Mouse (Mus musculus) neural tube, embryonic 11.5 days (tissue): ENCODE measurements around the gene Tnpo3. TPM values are rescaled to one million over a fixed set of nuclear protein-coding genes. Genes with fewer than 3 reads are reported as not detected.

Experiments
- ATAC-seq: fragments of 200-750 bp; cut with Nextera tagmentation; 2 replicates; pipeline ENCODE4 v1.8.0; 2017; ENCODE audit warnings: moderate number of reproducible peaks, mild to moderate bottlenecking, moderate TSS enrichment, moderate library complexity; ENCODE audit not compliant: insufficient read depth, low FRiP score, low TSS enrichment
- DNase-seq: peaks from one replicate; pipeline ENCODE4 v3.0.0-alpha.2; 2015; ENCODE audit warnings: low spot score
- H3K27ac ChIP-seq: fragments of 300-500 bp; sonication (generic); 2 replicates; pipeline ENCODE4 v1.5.1; 2014; ENCODE audit warnings: low read depth, mild to moderate bottlenecking, low read length
- H3K27me3 ChIP-seq: fragments of 300-500 bp; sonication (generic); 2 replicates; pipeline ENCODE4 v1.6.1; 2014; ENCODE audit warnings: mild to moderate bottlenecking, low read length, mixed read lengths; ENCODE audit not compliant: control insufficient read depth, insufficient read depth
- H3K36me3 ChIP-seq: fragments of 300-500 bp; sonication (generic); 2 replicates; pipeline ENCODE4 v1.6.1; 2014; ENCODE audit warnings: mild to moderate bottlenecking, low read length, moderate library complexity, mixed read lengths; ENCODE audit not compliant: control insufficient read depth, insufficient read depth
- H3K4me1 ChIP-seq: fragments of 300-500 bp; sonication (generic); 2 replicates; pipeline ENCODE4 v1.6.1; 2014; ENCODE audit warnings: low read length, mixed read lengths; ENCODE audit not compliant: control insufficient read depth, insufficient read depth
- H3K4me2 ChIP-seq: fragments of 300-500 bp; sonication (generic); 2 replicates; pipeline ENCODE4 v1.6.1; 2014; ENCODE audit warnings: low read depth, mild to moderate bottlenecking, moderate library complexity
- H3K4me3 ChIP-seq: fragments of 300-500 bp; sonication (generic); 2 replicates; pipeline ENCODE4 v1.5.1; 2014; ENCODE audit warnings: low read depth, low read length
- H3K9ac ChIP-seq: fragments of 300-500 bp; sonication (generic); 2 replicates; pipeline ENCODE4 v1.6.1; 2014; ENCODE audit warnings: mild to moderate bottlenecking, low read length
- H3K9me3 ChIP-seq: fragments of 300-500 bp; sonication (generic); 2 replicates; pipeline ENCODE4 v1.6.1; 2016; ENCODE audit warnings: low read length; ENCODE audit not compliant: control insufficient read depth
- WGBS: fragments of 180-500 bp; shearing (Covaris S2); extraction: QIAGEN DNeasy Blood & Tissue Kit; methylation state at CpG from one replicate; pipeline ENCODE4 v1.1.7; 2014; 5-methylcytosine and 5-hydroxymethylcytosine counted together
- polyA plus RNA-seq: library from polyadenylated mRNA; unstranded; fragments of >200 nt; fragmentation: Nextera tagmentation; extraction: Ambion mirVana; gene quantifications from 2 replicates; pipeline ENCODE4 v1.2.1, GENCODE M21; 2014

Gene Tnpo3
- polyA plus RNA-seq, 1 experiment from 2014 or later: 118 TPM

- Histone ChIP-seq H3K4me2 (peak within 1 kb of the TSS; percentile 95), H3K36me3 (no peaks in the 10 kb centered on the region), H3K9ac (peak within 1 kb of the TSS; percentile 49), H3K27ac (no peak within 1 kb of the TSS), H3K9me3 (no peaks in the 10 kb centered on the region), H3K27me3 (peaks cover 49% of the 10 kb centered on the region), H3K4me3 (peak within 1 kb of the TSS; percentile 54), H3K4me1 (peaks cover 7% of the 10 kb centered on the region; the same call in 1 of the 2 replicates)
- DNase-seq (no peak), ATAC-seq (no peak)
- WGBS: under 1% methylated on average over 73 of the region's 96 CpGs
Observed at GRCm38 (mm10) chr6:29526281-29527251, 83.1 kb downstream of the Tnpo3 start, which contains the start of gene Irf5. Gene Irf5, plus strand, starts transcription at chr6:29526625.

- H3K4me3 ChIP-seq: no peak overlapping the region
- no peak for DNase-seq
- peaks cover 42% of the 10 kb centered on the region for H3K27me3 ChIP-seq
- no peaks in the 10 kb centered on the region for H3K36me3 ChIP-seq
- no peak for ATAC-seq
- H3K9me3 ChIP-seq: no peaks in the 10 kb centered on the region
- WGBS: 69% methylated on average over 6 of the region's 6 CpGs
- no peak overlapping the region for H3K4me2 ChIP-seq
- H3K27ac ChIP-seq: no peak overlapping the region
- H3K4me1 ChIP-seq: peaks cover 7% of the 10 kb centered on the region; the same call in 1 of the 2 replicates
- H3K9ac ChIP-seq: no peak overlapping the region
Observed at GRCm38 (mm10) chr6:29525256-29525655, 84.4 kb downstream of the Tnpo3 start.

GRCm38 (mm10) chr6:29524034-29524489 is 85.6 kb downstream of the Tnpo3 start:
- no peak for ATAC-seq
- Histone ChIP-seq H3K27me3 (peaks cover 32% of the 10 kb centered on the region), H3K4me3 (no peak overlapping the region)

DNA sequence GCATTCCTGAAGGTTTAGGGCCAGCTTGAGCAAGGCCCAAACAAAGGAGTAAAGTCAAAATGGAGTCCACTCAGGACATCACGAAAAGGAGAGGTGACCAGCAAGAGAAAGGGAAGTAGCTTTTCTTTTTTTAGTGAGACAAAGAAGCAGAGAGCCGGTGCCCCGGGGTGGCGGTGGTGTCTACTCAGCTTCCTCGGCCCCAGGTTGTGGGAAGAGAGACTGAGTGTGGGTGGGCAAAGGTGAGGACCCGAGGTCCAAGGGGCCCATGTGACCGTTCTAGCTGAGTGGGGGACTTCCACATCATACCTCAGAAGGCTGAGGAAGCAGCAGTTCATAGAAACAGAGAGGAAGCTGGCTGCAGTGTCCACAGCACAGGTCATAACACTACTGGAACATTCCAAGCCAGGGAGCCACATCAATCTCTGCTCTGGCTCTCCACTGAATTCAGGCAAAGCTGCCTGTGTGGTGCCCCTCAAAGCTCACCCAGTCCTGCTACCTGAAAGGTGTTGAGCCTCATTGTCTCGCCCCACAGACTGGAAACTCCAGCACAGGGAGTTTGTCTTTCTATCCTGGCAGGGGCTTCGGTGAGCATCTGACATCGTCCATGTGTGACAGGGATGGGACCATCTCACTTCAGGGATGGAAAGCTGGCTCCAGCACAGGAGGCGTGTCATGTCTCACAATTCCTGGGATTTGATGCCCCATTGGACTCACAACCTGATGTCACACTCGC is 86.2 kb downstream of the Tnpo3 start:
- H3K4me3 ChIP-seq: no peak overlapping the region
- H3K4me1 ChIP-seq: peaks cover 7% of the 10 kb centered on the region; the same call in 1 of the 2 replicates
- no peak overlapping the region for H3K27ac ChIP-seq
- ATAC-seq (no peak), DNase-seq (no peak)
- H3K36me3 ChIP-seq: no peaks in the 10 kb centered on the region
- H3K9me3 ChIP-seq: no peaks in the 10 kb centered on the region
- 85% methylated on average over 12 of the region's 12 CpGs for WGBS
- no peak overlapping the region for H3K4me2 ChIP-seq
- peaks cover 26% of the 10 kb centered on the region for H3K27me3 ChIP-seq
- no peak overlapping the region for H3K9ac ChIP-seq

More at GRCm38 (mm10) chr6:29524034-29524489, 85.6 kb downstream of the Tnpo3 start:
- Histone ChIP-seq H3K27ac (no peak overlapping the region), H3K36me3 (no peaks in the 10 kb centered on the region), H3K9ac (no peak overlapping the region), H3K4me2 (no peak overlapping the region), H3K9me3 (no peaks in the 10 kb centered on the region), H3K4me1 (peaks cover 7% of the 10 kb centered on the region; the same call in 1 of the 2 replicates)
- no peak for DNase-seq
- 78% methylated on average over 6 of the region's 6 CpGs for WGBS

GRCm38 (mm10) chr6:29522626-29523300 is 86.9 kb downstream of the Tnpo3 start:
- no peak overlapping the region for H3K4me2 ChIP-seq
- WGBS: 77% methylated on average over 6 of the region's 6 CpGs
- peaks cover 7% of the 10 kb centered on the region; the same call in 1 of the 2 replicates for H3K4me1 ChIP-seq
- no peak overlapping the region for H3K9ac ChIP-seq
- DNase-seq: no peak
- no peak for ATAC-seq
- no peaks in the 10 kb centered on the region for H3K36me3 ChIP-seq
- H3K4me3 ChIP-seq: no peak overlapping the region
- peaks cover 19% of the 10 kb centered on the region for H3K27me3 ChIP-seq
- H3K27ac ChIP-seq: no peak overlapping the region
- no peaks in the 10 kb centered on the region for H3K9me3 ChIP-seq

GRCm38 (mm10) chr6:29517139-29517538 is 92.5 kb downstream of the Tnpo3 start:
- Histone ChIP-seq H3K27me3 (no peaks in the 10 kb centered on the region), H3K9ac (no peak overlapping the region), H3K4me2 (no peak overlapping the region), H3K4me1 (0 out of 2 replicates have a peak, but pooled peaks cover 2% of the 10 kb centered on the region), H3K27ac (no peak overlapping the region), H3K36me3 (no peaks in the 10 kb centered on the region), H3K9me3 (no peaks in the 10 kb centered on the region), H3K4me3 (no peak overlapping the region)
- DNase-seq (peak; percentile 66), ATAC-seq (no peak)
- 5% methylated on average over 5 of the region's 5 CpGs for WGBS

DNA sequence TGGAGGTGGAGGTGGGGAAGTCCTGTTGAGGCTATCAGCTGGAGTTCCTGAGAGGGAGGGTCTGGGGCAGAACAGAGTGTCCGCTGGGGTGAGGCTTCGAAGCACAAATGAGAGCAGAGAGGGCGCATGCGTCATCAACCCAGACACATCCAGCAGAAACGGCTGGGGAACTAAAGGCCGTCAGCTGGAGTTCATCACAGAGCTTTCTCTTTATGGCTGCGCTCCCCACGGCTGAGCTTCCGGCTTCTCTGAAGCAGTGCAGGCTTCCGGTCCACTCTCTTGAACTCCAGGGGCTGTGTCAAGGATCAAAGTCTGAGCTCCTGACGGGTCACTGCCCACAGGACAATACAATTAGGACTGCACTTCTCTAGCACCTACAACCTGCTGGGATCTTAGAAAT is 96.4 kb downstream of the Tnpo3 start:
- peaks cover 7% of the 10 kb centered on the region; the same call in 1 of the 2 replicates for H3K27me3 ChIP-seq
- H3K9ac ChIP-seq: peak overlapping the region; percentile 20; the same call in 1 of the 2 replicates

DNA sequence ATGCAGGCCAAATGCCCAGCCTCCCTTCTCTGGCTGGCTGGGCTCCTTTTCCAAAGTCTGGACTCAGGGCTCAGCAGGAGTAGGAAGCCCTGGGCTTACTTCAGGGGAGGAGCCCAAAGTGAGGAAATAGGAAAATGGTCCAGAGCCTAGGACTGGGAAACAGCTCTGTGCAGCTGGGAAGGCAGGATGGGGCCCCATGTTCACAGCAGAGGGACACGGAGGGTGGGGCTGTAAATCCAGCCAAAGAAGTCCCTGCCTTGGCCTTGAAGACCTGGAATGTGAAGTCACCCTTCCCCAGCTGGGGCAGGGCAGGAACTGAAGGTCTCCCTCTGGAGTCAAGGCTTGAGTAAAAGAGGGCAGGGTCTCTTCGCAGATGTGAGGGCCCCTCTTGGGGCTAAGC is 100.6 kb downstream of the Tnpo3 start:
- Histone ChIP-seq H3K4me1 (0 out of 2 replicates have a peak, but pooled peaks cover 2% of the 10 kb centered on the region), H3K4me3 (no peak overlapping the region), H3K36me3 (no peaks in the 10 kb centered on the region), H3K27me3 (peaks cover 23% of the 10 kb centered on the region; the same call in 1 of the 2 replicates), H3K4me2 (no peak overlapping the region), H3K27ac (no peak overlapping the region), H3K9me3 (no peaks in the 10 kb centered on the region), H3K9ac (no peak overlapping the region)
- DNase-seq (no peak), ATAC-seq (no peak)
- WGBS: 26% methylated on average over 2 of the region's 2 CpGs

More for the DNA sequence above, 96.4 kb downstream of the Tnpo3 start:
- Histone ChIP-seq H3K27ac (no peak overlapping the region), H3K4me1 (0 out of 2 replicates have a peak, but pooled peaks cover 2% of the 10 kb centered on the region), H3K4me3 (no peak overlapping the region), H3K4me2 (peak overlapping the region; percentile 12), H3K9me3 (no peaks in the 10 kb centered on the region), H3K36me3 (no peaks in the 10 kb centered on the region)
- DNase-seq (peak; percentile 81), ATAC-seq (peak; percentile 61; the same call in 1 of the 2 replicates)
- under 1% methylated on average over 11 of the region's 11 CpGs for WGBS
